Mouse (Mus musculus): ENCODE measurements at regions not wholly inside any gene's neighbourhood (a gene's known extent, or its start where the extent isn't known, plus 50 kb on each side); places are given as distances from the start of the nearest gene placed in this dataset.

DNA sequence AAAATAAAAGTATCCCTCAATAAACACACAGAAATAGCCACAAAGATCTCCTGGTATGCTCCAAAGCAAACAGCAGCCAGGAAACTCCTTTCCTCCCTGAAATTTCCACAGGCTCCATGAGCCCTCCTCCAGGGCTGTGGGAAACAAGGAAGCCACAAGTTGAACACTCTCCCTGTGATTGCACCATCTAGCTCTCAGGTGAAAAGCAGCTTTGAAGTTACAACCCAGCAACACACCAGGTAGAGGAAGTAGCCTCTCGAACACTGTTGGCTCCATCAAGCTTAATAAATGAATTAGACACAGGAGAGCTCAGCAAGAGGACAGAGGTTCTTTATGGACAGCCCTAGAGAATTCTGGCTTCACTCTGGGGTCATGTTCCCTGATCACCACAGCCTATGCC, 794.4 kb upstream of the A1bg start:
- no peak for DNase-seq (ENCODE audit: extremely low spot score, low spot score)
- H3K27ac ChIP-seq: no peak overlapping the region
- no peaks in the 10 kb centered on the region for H3K4me1 ChIP-seq
- H3K9me3 ChIP-seq: no peaks in the 10 kb centered on the region
- 89% methylated on average over 1 of the region's 1 CpGs for WGBS
- no peak overlapping the region for H3K4me3 ChIP-seq
- no peaks in the 10 kb centered on the region for H3K27me3 ChIP-seq (ENCODE audit: poor library complexity, severe bottlenecking)
- no peaks in the 10 kb centered on the region for H3K36me3 ChIP-seq (replicated peaks)

DNA sequence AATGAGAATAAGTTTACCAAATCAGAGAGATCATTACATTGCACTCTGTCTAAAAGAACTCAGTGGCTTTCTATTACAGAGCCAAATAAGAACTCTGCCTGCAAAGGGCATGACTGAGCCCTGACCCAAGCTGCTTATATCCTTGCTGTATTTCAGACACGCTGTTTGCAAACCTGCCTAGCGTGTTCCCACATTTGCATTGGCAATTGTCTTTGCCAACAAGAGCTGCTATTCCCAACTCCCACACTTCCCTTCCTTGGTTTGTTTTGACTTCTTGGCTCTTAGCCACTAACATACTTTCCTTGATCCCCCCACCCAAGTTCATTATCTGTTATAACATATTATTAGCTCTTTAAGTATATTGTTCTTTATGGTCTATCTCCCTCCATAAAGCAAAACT, 791.1 kb upstream of the A1bg start:
- WGBS: 86% methylated on average over 2 of the region's 2 CpGs
- H3K4me1 ChIP-seq: no peaks in the 10 kb centered on the region
- H3K4me3 ChIP-seq: no peak overlapping the region
- H3K36me3 ChIP-seq (replicated peaks): no peaks in the 10 kb centered on the region
- DNase-seq (ENCODE audit: extremely low spot score, low spot score): no peak
- no peaks in the 10 kb centered on the region for H3K9me3 ChIP-seq
- no peak overlapping the region for H3K27ac ChIP-seq
- no peaks in the 10 kb centered on the region for H3K27me3 ChIP-seq (ENCODE audit: poor library complexity, severe bottlenecking)

DNA sequence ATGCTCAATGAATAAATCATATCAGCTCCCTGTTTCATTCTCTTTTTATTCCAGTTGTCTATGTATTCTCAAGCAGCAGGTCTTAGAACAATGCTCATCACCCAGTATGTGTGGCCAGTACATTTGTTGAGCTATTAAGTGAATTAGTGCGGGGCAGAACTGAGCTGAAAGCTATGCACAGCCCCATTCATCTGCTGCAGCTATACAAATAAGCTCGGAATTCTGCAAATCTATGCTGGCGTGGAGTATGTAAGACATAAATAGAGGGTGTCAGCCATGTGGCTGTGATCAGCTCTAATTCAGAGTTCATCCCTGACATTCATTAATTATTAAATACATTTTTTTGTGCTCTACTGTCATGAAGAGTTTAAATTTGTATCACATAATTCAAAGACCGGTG, 786.1 kb upstream of the A1bg start:
- H3K27me3 ChIP-seq (ENCODE audit: poor library complexity, severe bottlenecking): no peaks in the 10 kb centered on the region
- H3K9me3 ChIP-seq: no peaks in the 10 kb centered on the region
- no peaks in the 10 kb centered on the region for H3K4me1 ChIP-seq
- no peak for DNase-seq (ENCODE audit: extremely low spot score, low spot score)
- no peak overlapping the region for H3K27ac ChIP-seq
- no peak overlapping the region for H3K4me3 ChIP-seq
- WGBS: 87% methylated on average over 4 of the region's 4 CpGs
- no peaks in the 10 kb centered on the region for H3K36me3 ChIP-seq (replicated peaks)

DNA sequence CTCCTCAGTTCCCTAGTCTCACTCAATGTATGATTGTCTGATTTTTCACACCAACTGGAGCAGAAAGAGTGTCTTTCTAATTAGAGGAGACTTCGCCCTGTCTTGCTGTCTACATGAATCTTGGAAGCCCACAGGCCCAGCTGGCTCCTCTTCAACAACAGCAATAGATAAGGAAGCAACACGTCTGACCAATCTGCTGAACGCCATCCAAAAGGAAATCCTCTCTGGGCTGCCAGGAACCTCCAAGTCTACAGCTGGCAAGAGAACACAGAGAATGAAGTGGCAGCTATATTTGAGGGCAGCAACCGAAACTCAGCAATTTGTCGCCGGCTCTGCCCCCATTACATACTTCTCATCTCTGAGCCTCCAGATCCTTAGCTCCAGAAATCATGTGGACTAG, 785.1 kb upstream of the A1bg start:
- Histone ChIP-seq H3K9me3 (no peaks in the 10 kb centered on the region), H3K4me1 (no peaks in the 10 kb centered on the region), H3K36me3 (replicated peaks) (no peaks in the 10 kb centered on the region), H3K27ac (no peak overlapping the region), H3K27me3 (ENCODE audit: poor library complexity, severe bottlenecking) (no peaks in the 10 kb centered on the region), H3K4me3 (no peak overlapping the region)
- no peak for DNase-seq (ENCODE audit: extremely low spot score, low spot score)
- 85% methylated on average over 6 of the region's 6 CpGs for WGBS

DNA sequence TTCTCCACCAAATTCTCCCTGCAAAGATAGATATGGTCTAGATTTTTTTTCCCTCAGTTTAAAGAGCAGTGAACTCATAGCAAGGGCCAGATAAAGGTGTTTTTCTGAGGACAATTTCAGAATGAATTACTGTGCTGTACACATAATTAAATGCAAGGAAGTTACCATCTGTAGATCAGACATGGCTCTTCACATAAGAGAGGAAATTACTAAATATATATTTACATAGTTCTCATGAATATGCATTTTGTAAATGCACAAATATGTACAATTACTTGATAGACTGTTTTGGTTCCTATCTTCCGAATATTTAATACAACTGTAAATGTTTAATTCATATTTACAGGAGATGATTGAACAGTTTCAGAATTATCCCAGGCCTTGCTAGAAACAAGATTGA, 769.9 kb upstream of the A1bg start:
- Histone ChIP-seq H3K27ac (no peak overlapping the region), H3K27me3 (ENCODE audit: poor library complexity, severe bottlenecking) (no peaks in the 10 kb centered on the region), H3K36me3 (replicated peaks) (no peaks in the 10 kb centered on the region), H3K9me3 (no peaks in the 10 kb centered on the region), H3K4me3 (no peak overlapping the region), H3K4me1 (no peaks in the 10 kb centered on the region)
- 95% methylated on average over 1 of the region's 1 CpGs for WGBS
- DNase-seq (ENCODE audit: extremely low spot score, low spot score): no peak

DNA sequence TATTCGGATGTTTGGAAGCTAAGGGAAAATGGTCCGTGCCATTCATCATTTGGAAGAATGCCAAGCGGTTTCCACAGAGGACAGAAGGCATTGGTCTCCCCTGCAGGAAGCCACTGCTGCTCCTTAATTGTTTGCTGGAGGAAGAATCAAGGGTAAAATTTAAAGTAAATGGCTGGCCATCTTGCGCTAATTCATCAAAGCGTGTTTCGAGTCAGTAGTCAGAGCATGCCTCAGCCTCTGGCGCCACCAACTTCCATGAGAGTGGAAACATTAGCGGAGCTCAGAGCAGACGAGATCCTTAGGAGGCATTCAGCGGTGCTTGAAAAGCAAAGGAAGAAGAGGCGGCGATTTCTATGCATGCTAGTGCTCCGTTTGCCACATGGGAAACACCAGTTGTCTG, 767.6 kb upstream of the A1bg start:
- Histone ChIP-seq H3K4me1 (no peaks in the 10 kb centered on the region), H3K9me3 (no peaks in the 10 kb centered on the region), H3K27ac (no peak overlapping the region), H3K27me3 (ENCODE audit: poor library complexity, severe bottlenecking) (no peaks in the 10 kb centered on the region), H3K36me3 (replicated peaks) (no peaks in the 10 kb centered on the region), H3K4me3 (no peak overlapping the region)
- DNase-seq (ENCODE audit: extremely low spot score, low spot score): no peak
- WGBS: 93% methylated on average over 13 of the region's 13 CpGs

DNA sequence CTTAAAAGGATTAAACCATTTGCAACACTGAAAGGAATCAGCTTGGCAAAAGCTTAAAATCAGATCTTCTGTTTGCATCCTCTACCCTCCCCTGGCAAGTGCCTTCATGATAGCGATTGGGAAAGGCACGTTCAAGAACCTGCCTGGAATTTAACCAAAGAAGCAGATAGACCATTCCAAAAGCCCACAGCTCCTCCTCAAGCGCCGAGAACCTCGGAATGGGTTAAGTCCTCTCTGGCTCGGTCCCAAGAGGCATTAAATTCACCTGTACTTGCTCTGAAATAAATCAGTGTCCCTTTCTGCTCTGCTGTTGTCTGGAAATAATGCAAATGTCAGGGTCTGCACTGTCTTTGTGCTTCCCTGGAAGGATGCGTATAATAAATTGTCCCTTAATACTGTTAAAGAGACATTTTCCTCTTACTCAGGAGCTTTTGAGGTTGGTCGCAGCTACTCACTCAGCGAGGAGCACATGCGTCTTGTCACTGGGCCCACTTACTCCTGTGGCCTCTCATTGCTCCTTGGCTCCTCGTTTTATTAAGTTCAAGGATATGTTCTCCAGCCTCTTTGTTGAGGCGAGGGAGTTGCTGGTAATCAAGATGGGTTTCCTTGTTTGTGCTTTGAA, 767.1 kb upstream of the A1bg start:
- no peaks in the 10 kb centered on the region for H3K27me3 ChIP-seq (ENCODE audit: poor library complexity, severe bottlenecking)
- H3K27ac ChIP-seq: no peak overlapping the region
- no peaks in the 10 kb centered on the region for H3K36me3 ChIP-seq (replicated peaks)
- H3K4me3 ChIP-seq: no peak overlapping the region
- H3K9me3 ChIP-seq: no peaks in the 10 kb centered on the region
- no peaks in the 10 kb centered on the region for H3K4me1 ChIP-seq
- no peak for DNase-seq (ENCODE audit: extremely low spot score, low spot score)
- WGBS: 92% methylated on average over 12 of the region's 12 CpGs

DNA sequence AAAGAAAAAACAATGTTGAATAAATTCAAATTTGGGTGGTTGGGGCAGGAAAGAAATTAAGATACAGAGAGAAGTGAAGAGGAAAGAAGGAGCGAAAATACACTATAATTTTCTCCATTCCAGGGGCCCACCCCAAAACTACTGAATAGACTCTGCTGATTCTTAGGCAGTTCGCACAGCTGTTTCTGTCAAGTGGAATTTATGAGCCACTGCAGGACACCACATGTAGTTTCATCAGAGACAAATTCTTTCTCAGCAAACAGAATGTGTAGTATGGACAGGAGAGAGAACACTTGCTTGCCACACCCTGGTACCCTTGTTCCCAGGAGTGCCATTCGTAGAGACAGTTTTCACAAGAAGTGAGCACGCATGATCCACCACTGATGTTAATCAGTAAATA, 760.2 kb upstream of the A1bg start:
- H3K36me3 ChIP-seq (replicated peaks): no peaks in the 10 kb centered on the region
- no peaks in the 10 kb centered on the region for H3K4me1 ChIP-seq
- H3K27ac ChIP-seq: no peak overlapping the region
- no peak for DNase-seq (ENCODE audit: extremely low spot score, low spot score)
- 91% methylated on average over 4 of the region's 4 CpGs for WGBS
- no peaks in the 10 kb centered on the region for H3K27me3 ChIP-seq (ENCODE audit: poor library complexity, severe bottlenecking)
- H3K9me3 ChIP-seq: no peaks in the 10 kb centered on the region
- H3K4me3 ChIP-seq: no peak overlapping the region

DNA sequence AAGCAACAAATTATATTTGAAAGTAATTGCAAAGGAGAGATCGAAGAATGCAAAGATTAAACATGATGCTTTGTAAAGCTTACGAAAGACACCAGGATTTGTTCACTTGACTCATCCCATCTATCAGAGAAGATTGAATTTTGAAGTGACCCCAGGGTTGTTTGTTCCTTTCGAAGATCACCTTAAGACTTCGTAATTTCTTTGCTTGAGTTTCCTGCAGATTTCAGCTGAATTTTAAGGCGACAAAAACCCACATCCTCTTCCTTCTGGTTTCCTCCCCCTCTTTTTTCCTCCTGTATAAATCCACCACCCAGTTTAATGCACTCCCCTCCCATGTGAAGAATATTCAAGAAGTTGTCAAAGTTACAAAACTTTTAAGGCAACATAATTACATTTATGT, 747.7 kb upstream of the A1bg start:
- WGBS: 92% methylated on average over 5 of the region's 5 CpGs
- Histone ChIP-seq H3K27ac (no peak overlapping the region), H3K27me3 (ENCODE audit: poor library complexity, severe bottlenecking) (no peaks in the 10 kb centered on the region), H3K4me3 (no peak overlapping the region), H3K9me3 (no peaks in the 10 kb centered on the region), H3K36me3 (replicated peaks) (no peaks in the 10 kb centered on the region), H3K4me1 (no peaks in the 10 kb centered on the region)
- no peak for DNase-seq (ENCODE audit: extremely low spot score, low spot score)

DNA sequence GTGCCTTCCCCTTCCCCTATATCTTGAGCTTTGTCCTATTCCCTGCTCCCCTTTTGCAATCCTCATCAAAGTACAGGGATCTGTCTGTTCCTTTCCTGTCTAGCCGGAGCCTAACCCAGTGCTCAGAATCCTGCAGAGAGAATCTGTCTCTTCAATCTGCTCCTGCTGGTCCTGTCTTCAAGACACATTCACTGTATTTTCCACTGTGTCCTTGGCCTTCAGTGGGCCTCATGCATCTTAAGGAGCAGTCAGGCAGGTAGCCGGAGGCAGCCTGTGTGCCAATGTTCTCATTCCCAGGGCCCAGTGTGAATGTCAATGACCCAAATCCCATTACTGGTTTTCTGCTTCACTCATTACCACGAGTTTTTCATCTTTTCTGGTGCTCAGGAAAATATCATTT, 737.8 kb upstream of the A1bg start:
- DNase-seq (ENCODE audit: extremely low spot score, low spot score): no peak
- WGBS: 68% methylated on average over 3 of the region's 3 CpGs
- Histone ChIP-seq H3K27ac (no peak overlapping the region), H3K9me3 (no peaks in the 10 kb centered on the region), H3K4me3 (no peak overlapping the region), H3K4me1 (no peaks in the 10 kb centered on the region), H3K27me3 (ENCODE audit: poor library complexity, severe bottlenecking) (no peaks in the 10 kb centered on the region), H3K36me3 (replicated peaks) (no peaks in the 10 kb centered on the region)

DNA sequence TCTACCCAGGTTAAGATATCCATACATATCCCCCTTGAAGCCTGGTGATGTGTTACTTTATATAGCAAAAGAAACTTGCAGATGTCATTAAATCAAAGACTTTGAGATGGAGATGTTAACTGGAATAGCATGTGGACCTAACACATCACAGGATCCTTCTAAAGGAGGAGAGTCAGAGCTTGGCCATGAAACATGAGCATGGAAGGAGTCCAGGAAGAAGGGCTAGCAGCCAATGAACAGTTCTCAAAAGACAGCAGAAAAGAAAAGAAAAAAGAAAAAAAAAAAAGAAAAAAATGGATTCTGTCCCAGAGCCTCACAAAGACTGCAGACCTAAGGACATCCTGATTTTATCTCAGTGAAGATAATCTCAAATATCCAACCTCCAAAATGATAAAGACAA, 734.1 kb upstream of the A1bg start:
- no peaks in the 10 kb centered on the region for H3K27me3 ChIP-seq (ENCODE audit: poor library complexity, severe bottlenecking)
- DNase-seq (ENCODE audit: extremely low spot score, low spot score): no peak
- H3K27ac ChIP-seq: no peak overlapping the region
- no peaks in the 10 kb centered on the region for H3K4me1 ChIP-seq
- no peaks in the 10 kb centered on the region for H3K9me3 ChIP-seq
- no peaks in the 10 kb centered on the region for H3K36me3 ChIP-seq (replicated peaks)
- H3K4me3 ChIP-seq: no peak overlapping the region

DNA sequence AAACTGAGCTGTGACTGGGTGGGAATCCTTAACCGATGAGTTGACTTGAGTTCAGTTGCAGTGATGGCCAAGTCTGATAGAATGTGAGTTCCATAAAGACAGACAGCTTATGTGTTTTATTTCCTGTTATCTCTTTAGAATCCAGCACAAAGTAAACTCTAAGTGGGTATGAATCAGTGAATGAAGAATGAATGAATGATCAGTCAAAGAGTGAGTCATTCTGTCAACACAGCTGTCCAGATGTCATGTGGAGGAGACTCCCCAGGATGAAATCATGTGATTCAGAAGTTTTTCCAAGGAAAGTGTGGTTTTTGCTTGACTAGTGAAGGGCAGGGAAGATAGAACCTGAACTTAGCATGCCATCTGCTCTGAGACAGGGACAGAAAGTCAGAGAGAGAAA, 732.0 kb upstream of the A1bg start:
- no peaks in the 10 kb centered on the region for H3K9me3 ChIP-seq
- 88% methylated on average over 1 of the region's 1 CpGs for WGBS
- H3K27ac ChIP-seq: no peak overlapping the region
- no peak for DNase-seq (ENCODE audit: extremely low spot score, low spot score)
- H3K27me3 ChIP-seq (ENCODE audit: poor library complexity, severe bottlenecking): no peaks in the 10 kb centered on the region
- H3K4me3 ChIP-seq: no peak overlapping the region
- H3K4me1 ChIP-seq: no peaks in the 10 kb centered on the region
- no peaks in the 10 kb centered on the region for H3K36me3 ChIP-seq (replicated peaks)

DNA sequence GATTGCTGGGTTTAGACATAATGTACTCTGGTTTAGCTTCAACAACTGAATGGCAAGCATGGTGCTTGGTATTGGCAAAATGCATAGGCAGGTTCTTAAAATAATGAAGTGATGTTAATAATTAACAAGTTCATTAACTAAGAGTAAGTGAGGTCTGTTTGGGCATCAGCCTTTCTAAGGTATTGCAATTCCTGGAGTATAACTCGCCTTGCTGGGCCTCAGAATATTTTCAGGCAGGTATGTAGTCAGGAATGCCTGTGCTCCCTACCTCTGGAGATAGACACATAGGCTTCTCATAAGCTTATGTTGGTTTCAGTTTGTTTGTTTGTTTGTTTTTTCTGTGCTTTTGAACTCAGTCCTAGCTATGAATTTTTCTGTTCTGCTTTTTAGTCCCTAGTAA, 731.0 kb upstream of the A1bg start:
- H3K27ac ChIP-seq: no peak overlapping the region
- H3K9me3 ChIP-seq: no peaks in the 10 kb centered on the region
- H3K36me3 ChIP-seq (replicated peaks): no peaks in the 10 kb centered on the region
- DNase-seq (ENCODE audit: extremely low spot score, low spot score): no peak
- 84% methylated on average over 1 of the region's 1 CpGs for WGBS
- H3K4me3 ChIP-seq: no peak overlapping the region
- H3K27me3 ChIP-seq (ENCODE audit: poor library complexity, severe bottlenecking): no peaks in the 10 kb centered on the region
- no peaks in the 10 kb centered on the region for H3K4me1 ChIP-seq
